Mouse (Mus musculus): ENCODE measurements around the gene Tnp2. TPM values are rescaled to one million over a fixed set of nuclear protein-coding genes. Genes with fewer than 3 reads are reported as not detected.
"Not testable (repeated sequence)": the region's sequence is repeated elsewhere in the genome, so short reads cannot be mapped to it uniquely, and the experiment has no call there.

Tnp2 gene
- total RNA-seq, 2 experiments from 2014 or later = not detected

DNA sequence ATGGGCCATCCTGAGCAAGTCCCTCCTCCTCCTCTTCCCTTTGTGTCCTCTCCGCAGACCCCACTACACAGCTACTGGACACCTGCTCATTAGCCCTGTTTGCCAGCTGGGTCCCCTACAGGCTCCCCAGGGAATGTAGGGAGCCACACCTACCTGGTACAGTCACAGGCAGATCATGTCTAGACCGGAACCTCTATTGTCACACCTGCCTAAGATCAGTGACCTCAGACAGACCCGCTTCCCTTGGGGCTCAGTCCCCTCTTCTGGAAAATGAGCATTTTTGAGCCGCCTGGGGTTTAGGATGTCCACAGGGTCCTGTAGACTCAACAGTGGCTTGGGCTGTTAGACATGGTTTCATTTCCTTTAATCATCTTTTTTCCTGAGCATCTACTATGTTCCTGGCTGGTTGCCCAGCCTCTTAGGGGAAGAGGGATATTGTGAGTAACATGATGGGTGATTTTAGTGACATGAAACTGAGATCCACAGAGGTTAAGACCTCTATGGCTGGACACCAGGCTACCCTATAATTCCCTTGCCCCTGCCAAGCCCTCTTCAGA, 30.2 kb upstream of the Tnp2 start:
- TF ChIP-seq CTCF (IDR thresholded peaks at IDR 0.05) = no peak

DNA sequence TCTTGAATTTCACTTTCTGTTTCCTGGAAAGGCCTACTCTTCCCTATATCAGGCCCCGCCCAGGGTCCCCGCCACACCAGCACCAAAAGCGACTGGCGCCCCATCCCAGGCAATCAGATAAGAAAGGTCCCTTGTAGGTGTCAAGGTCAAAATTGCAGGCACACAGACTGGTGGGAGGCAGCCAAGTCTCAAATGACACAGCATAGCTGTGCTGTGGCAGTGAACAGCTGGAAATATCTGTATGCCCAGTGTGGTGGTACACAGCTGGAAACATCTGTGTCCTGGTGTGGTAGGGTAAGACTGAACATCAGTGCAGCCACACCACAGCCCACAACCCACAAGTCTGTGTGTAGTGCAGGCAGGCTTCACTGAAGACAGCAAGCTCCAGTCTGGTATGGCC, 26.4 kb upstream of the Tnp2 start:
- intact Hi-C loops (cut with DNase I) = no loop called here
- TF ChIP-seq CTCF (IDR thresholded peaks at IDR 0.05) = no peak
- Histone ChIP-seq H3K4me3 (no peak overlapping the region), H3K27ac (no peak overlapping the region)
- DNase-seq = no peak

More for the DNA sequence above, 30.2 kb upstream of the Tnp2 start:
- intact Hi-C loops (cut with DNase I) = no loop called here
- no peak overlapping the region for H3K27ac ChIP-seq
- H3K4me3 ChIP-seq = no peak overlapping the region
- no peak for DNase-seq

DNA sequence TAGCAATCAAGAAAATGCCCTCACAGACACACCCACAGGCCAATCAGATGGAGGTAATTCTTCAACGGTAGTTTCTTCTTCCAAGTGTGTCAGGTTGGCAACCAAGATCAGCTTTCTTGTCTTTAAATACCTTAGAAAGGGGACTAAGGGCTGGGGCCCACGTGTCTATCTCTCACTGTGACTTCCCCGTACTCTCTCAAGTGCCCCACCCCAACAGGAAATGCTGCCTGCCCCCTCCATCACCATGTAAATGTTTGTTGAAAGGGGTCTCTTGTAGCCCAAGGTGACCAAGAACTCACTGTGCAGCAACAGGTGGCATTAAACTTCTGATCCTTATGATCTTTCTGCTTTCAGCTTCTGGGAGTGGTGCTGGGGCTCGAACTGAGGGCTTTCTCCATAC, 25.3 kb upstream of the Tnp2 start:
- no peak for TF ChIP-seq CTCF (IDR thresholded peaks at IDR 0.05)
- DNase-seq = no peak
- H3K27ac ChIP-seq = no peak overlapping the region
- no peak overlapping the region for H3K4me3 ChIP-seq
- intact Hi-C loops (cut with DNase I) = no loop called here

DNA sequence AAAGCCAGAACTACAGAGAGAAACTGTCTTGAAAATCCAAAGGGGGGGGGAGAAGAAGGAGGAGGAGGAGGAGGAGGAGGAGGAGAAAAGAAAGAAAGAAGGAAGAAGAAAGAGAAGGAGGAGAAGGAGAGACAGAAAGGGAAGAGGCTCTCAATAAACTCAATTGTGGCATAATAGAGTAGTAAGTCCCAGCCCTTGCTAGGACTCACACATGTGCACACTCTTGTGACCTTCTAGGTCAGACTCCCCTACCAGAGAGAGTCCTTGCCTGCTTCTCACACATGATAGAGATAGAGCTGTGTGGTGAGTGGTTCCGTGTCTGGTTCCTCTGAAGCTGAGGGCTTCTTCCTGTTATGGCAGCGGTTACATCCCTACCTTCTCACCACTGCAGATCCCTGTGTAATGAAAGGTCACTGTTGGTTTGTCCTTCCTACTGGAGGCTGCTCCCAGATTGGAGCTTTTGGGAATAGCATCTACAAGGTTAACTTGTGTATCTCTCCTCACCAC, 24.5 kb upstream of the Tnp2 start, which contains the start of gene Gm11172:
TSS of gene Gm11172 (plus strand) at position 51 of the 507 bp plus-strand sequence.
- DNase-seq = no peak
- H3K27ac ChIP-seq = no peak within 1 kb of the TSS
- no peak within 1 kb of the TSS for H3K4me3 ChIP-seq
- intact Hi-C loops (cut with DNase I) = no loop called here
- no peak for TF ChIP-seq CTCF (IDR thresholded peaks at IDR 0.05)

DNA sequence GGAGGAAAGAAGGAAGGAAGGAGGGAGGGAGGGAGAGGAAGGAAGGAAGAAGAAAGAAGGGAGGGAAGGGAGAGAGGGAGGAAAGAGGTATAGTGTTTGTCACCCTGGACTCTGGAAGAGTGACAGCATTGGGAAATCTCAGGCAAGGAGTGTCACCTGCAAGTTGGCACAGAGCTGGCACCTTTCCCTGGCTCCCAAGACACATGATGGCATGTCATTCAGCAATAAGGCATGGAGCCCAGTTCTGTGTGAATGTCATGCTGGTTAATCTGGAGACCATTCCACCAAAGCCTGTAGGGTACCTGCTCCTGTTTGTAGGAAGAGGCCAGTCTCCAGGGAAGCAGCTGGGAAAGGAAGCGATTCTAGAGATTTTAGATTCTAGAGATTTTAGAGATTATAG, 21.9 kb upstream of the Tnp2 start:
- no peak for DNase-seq
- Histone ChIP-seq H3K4me3 (no peak overlapping the region), H3K27ac (no peak overlapping the region)
- intact Hi-C loops (cut with DNase I) = loop anchor here (2.0 kb wide), 1 partner anchor 16 kb away; no protein-coding TSS in a partner anchor
- TF ChIP-seq CTCF (IDR thresholded peaks at IDR 0.05) = no peak

DNA sequence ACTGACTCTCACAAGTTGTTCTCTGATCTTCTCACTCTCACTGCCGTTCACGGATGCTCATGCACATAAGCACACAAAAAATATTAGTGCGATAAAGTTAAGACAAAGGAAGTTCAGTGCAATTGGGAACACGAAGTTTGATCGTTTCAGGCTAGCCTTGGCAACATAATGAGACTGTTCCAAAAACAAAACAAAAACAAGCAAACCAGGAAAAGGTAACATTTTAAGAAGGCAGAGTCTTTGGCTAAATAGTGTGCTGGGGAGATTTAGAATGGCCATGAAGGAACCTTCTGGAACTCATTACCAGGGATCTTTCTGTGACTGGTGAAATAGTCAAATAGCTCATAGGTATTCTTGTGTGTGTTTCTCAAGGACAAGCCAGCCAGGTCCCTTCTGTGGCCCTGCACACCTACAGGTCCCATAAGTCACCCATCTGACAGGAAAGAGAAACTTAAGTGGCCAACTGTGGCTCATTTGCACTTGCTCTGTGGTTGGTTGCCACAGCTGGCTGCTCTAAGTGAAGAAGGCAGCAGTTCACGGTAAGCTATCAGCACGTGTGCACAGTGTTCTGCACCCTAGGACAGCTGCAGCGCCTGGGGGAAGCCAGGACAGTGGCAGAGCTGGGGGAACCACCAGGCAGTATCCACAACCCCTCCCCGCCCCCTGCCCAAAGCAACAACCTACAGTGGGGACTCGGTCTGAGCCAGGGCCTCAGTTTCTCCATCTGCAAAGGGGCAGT, 17.5 kb upstream of the Tnp2 start, which contains the start of gene Prm1:
TSS of gene Prm1 (minus strand) at position 51 of the 739 bp plus-strand sequence.
- intact Hi-C loops (cut with DNase I) = no loop called here

DNA sequence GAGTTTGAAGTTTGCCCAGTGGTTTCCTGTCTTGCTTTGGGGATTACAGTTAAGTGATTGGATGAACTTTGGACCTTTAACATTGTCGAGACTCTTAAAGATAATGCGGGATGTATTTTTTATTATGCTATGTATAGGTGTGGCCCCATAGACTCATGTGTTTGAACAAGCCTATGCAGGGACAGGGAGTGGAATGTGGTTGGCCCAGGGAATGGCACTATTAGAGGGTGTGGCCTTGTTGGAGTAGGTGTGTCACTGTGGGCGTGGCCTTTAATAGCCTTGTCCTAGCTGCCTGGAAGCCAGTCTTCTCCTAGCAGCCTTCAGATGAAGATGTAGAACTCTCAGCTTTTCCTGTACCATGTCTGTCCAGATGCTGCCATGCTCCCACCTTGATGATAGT, 14.0 kb upstream of the Tnp2 start:
- intact Hi-C loops (cut with DNase I); H3K27ac ChIP-seq: not testable (repeated sequence)

More for the DNA sequence above, 17.5 kb upstream of the Tnp2 start, which contains the start of gene Prm1:
- no peak for DNase-seq
- Histone ChIP-seq H3K27ac (no peak within 1 kb of the TSS), H3K4me3 (no peak within 1 kb of the TSS)
- TF ChIP-seq CTCF (IDR thresholded peaks at IDR 0.05) = no peak

DNA sequence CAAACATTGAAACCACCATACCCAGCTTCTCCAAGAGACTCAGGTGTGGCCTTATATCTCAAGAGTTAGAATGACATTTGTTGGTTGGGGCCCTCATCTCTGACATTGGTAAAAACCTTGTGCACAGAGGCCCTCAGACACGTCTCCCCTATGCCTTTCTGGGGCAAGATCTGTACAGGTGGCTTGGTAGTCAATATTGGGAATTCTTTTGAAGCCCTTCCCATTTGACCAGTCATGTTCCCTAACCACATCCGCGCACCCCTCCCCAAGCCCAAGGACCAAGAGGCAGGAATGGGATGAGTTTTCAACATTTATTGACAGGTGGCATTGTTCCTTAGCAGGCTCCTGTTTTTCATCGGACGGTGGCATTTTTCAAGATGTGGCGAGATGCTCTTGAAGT, 7.6 kb upstream of the Tnp2 start, which contains the start of gene Prm2:
TSS of gene Prm2 (minus strand) at position 101 of the 400 bp plus-strand sequence.
- intact Hi-C loops (cut with DNase I) = no loop called here
- Histone ChIP-seq H3K4me3 (no peak within 1 kb of the TSS), H3K27ac (no peak within 1 kb of the TSS)
- no peak for DNase-seq
- no peak for TF ChIP-seq CTCF (IDR thresholded peaks at IDR 0.05)

More for the DNA sequence above, 14.0 kb upstream of the Tnp2 start:
- not testable (repeated sequence) for DNase-seq, H3K4me3 ChIP-seq

DNA sequence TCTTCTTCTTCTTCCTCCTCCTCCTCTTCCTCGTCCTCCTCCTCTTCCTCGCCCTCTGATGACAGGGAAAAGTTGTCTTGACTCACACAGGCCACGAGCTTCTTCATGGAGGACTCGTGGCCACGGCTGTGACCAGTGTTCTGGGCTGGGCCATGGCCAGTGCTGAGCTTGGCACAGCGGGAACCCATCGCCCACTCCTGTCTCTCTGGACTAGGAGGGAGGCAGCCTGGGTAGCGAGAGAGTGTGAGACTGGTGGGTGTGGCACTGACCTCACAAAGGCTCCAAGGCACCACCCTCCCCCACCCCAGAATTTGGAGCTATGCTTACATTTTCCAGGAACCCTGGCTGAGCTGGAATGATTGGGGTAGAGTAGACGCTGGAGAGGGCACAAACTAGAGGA, 2.2 kb upstream of the Tnp2 start, which contains the start of gene Prm3:
TSS of gene Prm3 (minus strand) at position 213 of the 400 bp plus-strand sequence.
- no peak for TF ChIP-seq CTCF (IDR thresholded peaks at IDR 0.05)
- Histone ChIP-seq H3K27ac (no peak within 1 kb of the TSS), H3K4me3 (no peak within 1 kb of the TSS)
- DNase-seq = no peak
- intact Hi-C loops (cut with DNase I) = no loop called here

DNA sequence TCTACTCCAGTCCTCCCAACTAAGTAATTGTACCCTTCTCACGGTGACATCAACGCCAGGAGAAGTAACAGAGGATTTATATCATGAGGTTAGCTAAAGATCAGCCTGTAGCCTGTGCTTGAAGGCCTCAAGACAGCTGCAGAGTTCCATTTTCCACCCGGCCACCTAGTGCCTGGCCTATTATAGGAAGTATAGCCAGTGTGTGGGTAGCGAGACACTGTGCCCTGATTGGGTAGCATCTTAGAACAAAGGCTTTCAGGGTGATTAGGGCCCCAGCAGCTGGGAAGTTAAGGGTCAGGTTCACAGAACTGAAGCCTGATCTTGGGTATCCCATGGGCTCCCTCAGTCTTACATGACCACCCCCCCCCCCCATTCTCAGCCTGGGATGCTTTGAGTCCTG, 406 bp upstream of the Tnp2 start:
- no peak for TF ChIP-seq CTCF (IDR thresholded peaks at IDR 0.05)
- no peak for DNase-seq
- H3K27ac ChIP-seq = no peak overlapping the region
- H3K4me3 ChIP-seq = no peak overlapping the region
- intact Hi-C loops (cut with DNase I) = no loop called here

DNA sequence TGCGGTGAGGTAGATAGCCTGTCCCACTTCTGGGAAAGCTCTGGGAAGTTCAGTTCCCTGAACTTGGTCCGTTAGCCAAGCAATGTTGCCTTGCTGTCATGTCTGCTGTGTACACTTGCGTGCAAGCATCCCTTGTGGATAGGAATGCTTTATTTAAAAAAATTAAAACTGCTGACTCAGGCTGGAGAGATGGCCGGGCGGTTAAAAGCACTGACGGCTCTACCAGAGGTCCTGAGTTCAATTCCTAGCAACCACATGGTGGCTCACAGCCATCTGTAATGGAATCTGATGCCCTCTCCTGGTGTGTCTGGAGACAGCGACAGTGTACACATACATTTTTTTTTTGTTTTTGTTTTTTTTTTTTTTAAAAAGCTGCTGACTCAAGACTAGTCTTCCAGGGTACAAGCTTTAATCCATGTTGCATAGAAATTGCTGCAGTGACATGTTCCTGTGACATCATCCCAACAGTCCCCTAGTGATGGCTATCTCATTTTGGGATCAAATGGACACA, 857 bp downstream of the Tnp2 start:
- Histone ChIP-seq H3K27ac (peak overlapping the region; percentile 94; the same call in 1 of the 2 replicates), H3K4me3 (no peak overlapping the region)
- no peak for TF ChIP-seq CTCF (IDR thresholded peaks at IDR 0.05)
- DNase-seq = no peak
- intact Hi-C loops (cut with DNase I) = loop anchor here (2.0 kb wide), 1 partner anchor 57 kb away; no protein-coding TSS in a partner anchor

DNA sequence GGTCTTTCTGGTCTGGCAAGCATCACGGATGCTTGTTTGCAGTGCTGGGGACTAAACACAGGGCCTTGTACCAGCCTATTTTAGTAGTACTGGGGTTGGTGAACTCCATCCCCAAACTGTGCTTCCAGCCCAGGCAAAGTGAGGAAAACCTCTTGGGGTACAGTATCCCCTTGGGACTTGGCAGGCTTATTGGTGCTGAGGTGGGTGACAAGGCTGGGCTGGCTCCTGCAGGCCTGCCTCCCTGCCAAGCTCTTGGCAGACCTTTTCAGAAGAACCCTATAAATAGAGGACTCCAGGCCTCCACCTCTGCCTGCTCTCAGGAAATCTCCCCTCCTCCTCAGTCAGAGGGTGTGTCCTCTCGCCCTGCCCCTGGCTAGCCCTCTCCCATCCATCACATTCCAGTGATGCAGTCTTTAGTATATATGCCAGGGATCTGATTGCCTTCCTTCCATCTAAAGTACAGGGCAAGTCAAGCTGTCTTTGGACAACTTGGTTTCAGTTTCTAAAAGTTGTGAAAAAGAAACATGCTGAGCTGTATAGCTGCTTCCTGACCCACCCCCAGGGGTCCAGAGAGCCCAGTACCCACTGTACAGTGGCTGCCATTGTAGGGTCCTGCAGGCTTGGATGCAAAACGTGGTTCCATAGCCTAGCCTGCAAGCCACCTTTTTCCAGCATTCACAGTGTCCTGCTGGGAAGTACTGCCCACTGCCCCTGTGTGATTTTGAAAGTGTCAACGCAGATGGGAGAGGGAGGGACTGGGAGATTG, 1.5 kb downstream of the Tnp2 start:
- Histone ChIP-seq H3K4me3 (peak overlapping the region; percentile 84), H3K27ac (peak overlapping the region; percentile 94)
- DNase-seq = peak; percentile 78
- intact Hi-C loops (cut with DNase I) = loop anchor here (2.0 kb wide), 1 partner anchor 58 kb away; no protein-coding TSS in a partner anchor
- TF ChIP-seq CTCF (IDR thresholded peaks at IDR 0.05) = no peak

All from gastrocnemius, adult 2 months (tissue).